Mouse (Mus musculus): Measurements from ENCODE around the gene Arhgap28. TPM values are rescaled to one million over a fixed set of nuclear protein-coding genes. Genes with fewer than 3 reads are reported as not detected.

Gene Arhgap28
- polyA plus RNA-seq (2014; fragmentation: Illumina TruSeq; extraction: RNeasy Lipid Tissue Mini Kit (QIAGEN cat#74804); ENCODE audit: low read depth, low replicate concordance), result 0.34 TPM

GRCm38 (mm10) chr17:68003741-68004560 lies at the start of gene Arhgap28:
Arhgap28 (minus strand) TSS chr17:68004120.

